Mouse (Mus musculus) neural tube, embryonic 11.5 days (tissue): ENCODE results near the gene Exosc6. TPM values are rescaled to one million over a fixed set of nuclear protein-coding genes. Genes with fewer than 3 reads are reported as not detected.
"Not testable (repeated sequence)": the region's sequence is repeated elsewhere in the genome, so short reads cannot be mapped to it uniquely, and the experiment has no call there.

Experiments
- ATAC-seq: fragments of 200-750 bp; cut with Nextera tagmentation; 2 replicates; pipeline ENCODE4 v1.8.0; 2017; ENCODE audit warnings: moderate number of reproducible peaks, mild to moderate bottlenecking, moderate TSS enrichment, moderate library complexity; ENCODE audit not compliant: insufficient read depth, low FRiP score, low TSS enrichment
- DNase-seq: peaks from one replicate; pipeline ENCODE4 v3.0.0-alpha.2; 2015; ENCODE audit warnings: low spot score
- H3K27ac ChIP-seq: fragments of 300-500 bp; sonication (generic); 2 replicates; pipeline ENCODE4 v1.5.1; 2014; ENCODE audit warnings: low read depth, mild to moderate bottlenecking, low read length
- H3K27me3 ChIP-seq: fragments of 300-500 bp; sonication (generic); 2 replicates; pipeline ENCODE4 v1.6.1; 2014; ENCODE audit warnings: mild to moderate bottlenecking, low read length, mixed read lengths; ENCODE audit not compliant: control insufficient read depth, insufficient read depth
- H3K36me3 ChIP-seq: fragments of 300-500 bp; sonication (generic); 2 replicates; pipeline ENCODE4 v1.6.1; 2014; ENCODE audit warnings: mild to moderate bottlenecking, low read length, moderate library complexity, mixed read lengths; ENCODE audit not compliant: control insufficient read depth, insufficient read depth
- H3K4me1 ChIP-seq: fragments of 300-500 bp; sonication (generic); 2 replicates; pipeline ENCODE4 v1.6.1; 2014; ENCODE audit warnings: low read length, mixed read lengths; ENCODE audit not compliant: control insufficient read depth, insufficient read depth
- H3K4me2 ChIP-seq: fragments of 300-500 bp; sonication (generic); 2 replicates; pipeline ENCODE4 v1.6.1; 2014; ENCODE audit warnings: low read depth, mild to moderate bottlenecking, moderate library complexity
- H3K4me3 ChIP-seq: fragments of 300-500 bp; sonication (generic); 2 replicates; pipeline ENCODE4 v1.5.1; 2014; ENCODE audit warnings: low read depth, low read length
- H3K9ac ChIP-seq: fragments of 300-500 bp; sonication (generic); 2 replicates; pipeline ENCODE4 v1.6.1; 2014; ENCODE audit warnings: mild to moderate bottlenecking, low read length
- H3K9me3 ChIP-seq: fragments of 300-500 bp; sonication (generic); 2 replicates; pipeline ENCODE4 v1.6.1; 2016; ENCODE audit warnings: low read length; ENCODE audit not compliant: control insufficient read depth
- WGBS: fragments of 180-500 bp; shearing (Covaris S2); extraction: QIAGEN DNeasy Blood & Tissue Kit; methylation state at CpG from one replicate; pipeline ENCODE4 v1.1.7; 2014; 5-methylcytosine and 5-hydroxymethylcytosine counted together
- polyA plus RNA-seq: library from polyadenylated mRNA; unstranded; fragments of >200 nt; fragmentation: Nextera tagmentation; extraction: Ambion mirVana; gene quantifications from 2 replicates; pipeline ENCODE4 v1.2.1, GENCODE M21; 2014

The Exosc6 gene
- polyA plus RNA-seq, 1 experiment from 2014 or later: 11.4 TPM

GRCm38 (mm10) chr8:111067439-111067838 lies 11.3 kb downstream of the Exosc6 start:
- Histone ChIP-seq H3K4me3 (no peak overlapping the region), H3K36me3 (no peaks in the 10 kb centered on the region), H3K4me1 (no peaks in the 10 kb centered on the region), H3K9me3 (no peaks in the 10 kb centered on the region), H3K9ac (no peak overlapping the region), H3K4me2 (no peak overlapping the region), H3K27me3 (no peaks in the 10 kb centered on the region), H3K27ac (no peak overlapping the region)
- 32% methylated on average over 10 of the region's 10 CpGs for whole genome bisulfite sequencing
- DNase-seq (no peak), ATAC-seq (no peak)

- not testable (repeated sequence) for H3K36me3 ChIP-seq, H3K4me3 ChIP-seq, H3K27me3 ChIP-seq, ATAC-seq, H3K4me2 ChIP-seq, H3K9me3 ChIP-seq, H3K9ac ChIP-seq, H3K4me1 ChIP-seq, DNase-seq, H3K27ac ChIP-seq
- WGBS: 96% methylated on average over 9 of the region's 9 CpGs
Measured at GRCm38 (mm10) chr8:111068660-111069059, 12.5 kb downstream of the Exosc6 start.

- Histone ChIP-seq H3K36me3 (no peaks in the 10 kb centered on the region), H3K9ac (no peak overlapping the region), H3K4me3 (no peak overlapping the region), H3K9me3 (no peaks in the 10 kb centered on the region), H3K4me1 (no peaks in the 10 kb centered on the region), H3K27me3 (no peaks in the 10 kb centered on the region), H3K27ac (no peak overlapping the region), H3K4me2 (no peak overlapping the region)
- DNase-seq: no peak
- WGBS: 71% methylated on average over 3 of the region's 3 CpGs
- no peak for ATAC-seq
Measured at GRCm38 (mm10) chr8:111075926-111076325, 19.8 kb downstream of the Exosc6 start.

DNA sequence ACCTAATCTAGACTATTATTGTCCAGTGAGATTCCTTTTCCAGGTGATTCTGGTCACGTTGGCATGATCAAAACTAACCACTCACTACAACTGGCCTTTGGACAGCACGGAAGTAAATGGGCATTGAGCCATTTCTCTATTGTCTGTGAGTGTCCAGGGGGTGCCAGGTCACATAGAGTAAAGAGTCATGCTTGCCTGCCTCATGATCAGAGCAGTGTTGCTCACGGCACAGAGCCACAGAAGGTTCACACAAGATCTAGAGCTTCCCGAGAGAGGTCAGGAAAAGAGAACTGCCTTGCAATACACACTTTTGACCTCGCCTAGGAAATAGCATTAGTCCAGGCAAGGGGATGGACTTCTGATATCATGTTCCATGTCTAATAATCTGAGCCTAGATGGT lies 23.3 kb downstream of the Exosc6 start:
- Histone ChIP-seq H3K9me3 (no peaks in the 10 kb centered on the region), H3K27me3 (no peaks in the 10 kb centered on the region), H3K4me1 (no peaks in the 10 kb centered on the region), H3K9ac (no peak overlapping the region), H3K36me3 (no peaks in the 10 kb centered on the region), H3K4me3 (no peak overlapping the region), H3K27ac (no peak overlapping the region), H3K4me2 (no peak overlapping the region)
- 73% methylated on average over 5 of the region's 5 CpGs for WGBS
- DNase-seq (no peak), ATAC-seq (no peak)

DNA sequence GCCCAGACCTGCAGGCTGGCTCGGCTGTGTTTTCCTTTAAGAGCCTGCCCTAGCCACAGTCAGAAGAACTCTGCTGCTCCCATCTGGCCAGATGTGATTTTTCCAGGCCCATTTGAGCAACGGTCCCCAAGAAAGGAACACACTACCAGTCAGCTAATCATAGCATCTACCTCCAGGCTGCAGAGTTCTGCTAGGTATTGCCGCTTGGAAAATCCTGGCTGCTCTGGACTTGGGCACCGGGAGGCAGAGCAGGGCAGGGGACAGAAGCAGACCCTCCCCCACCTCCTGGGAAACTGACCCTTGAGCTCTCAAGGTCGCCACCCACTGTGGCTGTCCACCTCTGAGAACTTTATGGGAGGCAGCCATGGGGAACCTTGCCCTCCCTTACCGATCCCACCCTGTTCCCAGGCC lies 23.7 kb downstream of the Exosc6 start:
- ATAC-seq (no peak), DNase-seq (no peak)
- H3K27me3 ChIP-seq: no peaks in the 10 kb centered on the region
- no peak overlapping the region for H3K4me2 ChIP-seq
- H3K4me1 ChIP-seq: no peaks in the 10 kb centered on the region
- no peaks in the 10 kb centered on the region for H3K9me3 ChIP-seq
- H3K4me3 ChIP-seq: no peak overlapping the region
- no peaks in the 10 kb centered on the region for H3K36me3 ChIP-seq
- H3K27ac ChIP-seq: no peak overlapping the region
- 33% methylated on average over 6 of the region's 6 CpGs for WGBS
- H3K9ac ChIP-seq: no peak overlapping the region

DNA sequence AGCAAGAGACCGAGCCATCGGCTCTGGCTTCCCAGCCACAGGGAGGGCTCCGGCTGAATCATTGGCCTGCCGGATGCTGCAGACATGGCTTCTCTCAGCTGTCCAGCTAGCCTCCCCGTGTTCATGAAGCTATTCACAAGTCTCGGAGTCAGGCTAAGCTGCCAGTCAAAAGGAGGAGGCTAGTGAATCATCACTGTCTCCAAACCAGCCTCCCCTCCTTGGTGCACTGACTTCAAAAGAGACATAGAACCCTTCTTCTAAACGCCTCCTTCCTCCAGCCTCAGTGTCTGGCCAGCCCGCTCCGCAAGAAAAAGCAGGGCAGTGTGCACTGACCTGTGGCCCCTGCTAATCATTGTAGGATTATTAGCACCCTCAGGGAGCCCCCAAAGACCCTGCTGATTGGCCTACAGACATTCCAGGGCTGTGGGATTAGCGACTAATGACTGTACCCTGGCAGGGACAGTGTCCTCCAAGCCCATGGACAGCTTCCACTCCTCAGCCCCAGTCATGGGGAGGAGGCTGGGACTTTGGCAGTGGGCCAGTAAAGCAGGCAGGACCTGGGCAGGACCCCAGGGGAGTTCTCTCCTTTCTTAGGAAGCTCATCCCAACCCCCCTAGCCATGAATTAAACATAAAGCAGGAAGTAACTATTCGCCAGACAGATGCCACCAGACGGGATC lies 25.6 kb downstream of the Exosc6 start:
- Histone ChIP-seq H3K4me3 (no peak overlapping the region), H3K4me2 (no peak overlapping the region), H3K27me3 (no peaks in the 10 kb centered on the region), H3K36me3 (no peaks in the 10 kb centered on the region), H3K4me1 (no peaks in the 10 kb centered on the region), H3K9me3 (no peaks in the 10 kb centered on the region), H3K27ac (no peak overlapping the region), H3K9ac (no peak overlapping the region)
- no peak for DNase-seq
- ATAC-seq: no peak
- whole genome bisulfite sequencing: 69% methylated on average over 12 of the region's 12 CpGs

DNA sequence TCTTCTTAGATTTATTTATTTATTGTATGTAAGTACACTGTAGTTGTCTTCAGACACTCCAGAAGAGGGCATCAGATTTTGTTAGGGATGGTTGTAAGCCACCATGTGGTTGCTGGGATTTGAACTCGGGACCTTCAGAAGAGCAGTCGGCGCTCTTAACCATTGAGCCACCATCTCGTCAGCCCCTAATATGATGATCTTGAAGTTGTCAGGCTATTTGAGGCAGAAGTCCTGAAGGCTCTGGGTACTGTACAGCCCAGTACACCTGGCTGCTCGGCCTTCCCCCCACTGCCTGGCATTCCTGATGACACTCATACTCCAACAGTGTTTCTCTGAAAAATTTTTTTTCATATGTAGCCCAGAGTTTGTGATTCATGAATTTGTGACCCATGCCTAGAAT lies 27.8 kb downstream of the Exosc6 start:
- WGBS: 88% methylated on average over 5 of the region's 5 CpGs
- DNase-seq, H3K27ac ChIP-seq, ATAC-seq, H3K4me3 ChIP-seq, H3K36me3 ChIP-seq, H3K4me1 ChIP-seq, H3K4me2 ChIP-seq, H3K9ac ChIP-seq, H3K27me3 ChIP-seq, H3K9me3 ChIP-seq: not testable (repeated sequence)

- H3K4me2 ChIP-seq: no peak overlapping the region
- no peak overlapping the region for H3K27ac ChIP-seq
- H3K36me3 ChIP-seq: no peaks in the 10 kb centered on the region
- no peak overlapping the region for H3K4me3 ChIP-seq
- H3K9ac ChIP-seq: no peak overlapping the region
- H3K4me1 ChIP-seq: no peaks in the 10 kb centered on the region; the same call in 1 of the 2 replicates
- no peak for ATAC-seq
- peak; percentile 69 for DNase-seq
- WGBS: 0% methylated on average over 2 of the region's 2 CpGs
- H3K9me3 ChIP-seq: no peaks in the 10 kb centered on the region
- H3K27me3 ChIP-seq: no peaks in the 10 kb centered on the region
Measured at GRCm38 (mm10) chr8:111090126-111090525, 34.0 kb downstream of the Exosc6 start.

DNA sequence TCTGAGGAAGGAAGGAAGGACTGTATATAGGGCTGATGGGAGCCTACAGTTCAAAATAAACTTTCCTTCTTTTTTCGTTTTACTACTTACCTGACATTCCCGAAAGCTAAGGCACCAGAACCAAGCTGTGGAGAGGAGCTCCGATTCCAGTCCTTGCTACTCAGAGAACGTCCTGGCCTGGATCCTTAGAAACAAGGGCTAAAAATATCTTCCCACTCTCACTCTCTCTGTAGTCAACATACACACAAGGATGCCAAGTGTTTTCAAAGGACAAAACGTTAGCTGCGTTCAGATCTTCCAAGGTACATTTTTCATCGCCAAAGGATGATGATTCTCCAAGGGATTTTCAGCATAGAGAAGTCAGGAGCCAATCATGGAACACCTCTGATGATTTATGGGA lies 35.6 kb downstream of the Exosc6 start:
- Histone ChIP-seq H3K27ac (no peak overlapping the region), H3K4me3 (no peak overlapping the region), H3K27me3 (no peaks in the 10 kb centered on the region), H3K9me3 (no peaks in the 10 kb centered on the region), H3K9ac (no peak overlapping the region), H3K36me3 (no peaks in the 10 kb centered on the region), H3K4me1 (no peaks in the 10 kb centered on the region; the same call in 1 of the 2 replicates), H3K4me2 (no peak overlapping the region)
- no peak for DNase-seq
- ATAC-seq: no peak
- 83% methylated on average over 7 of the region's 7 CpGs for WGBS
